ENCODE assay signal across 19 mouse cellular contexts in genomic region chr1:134282342-134282741, GRCm38 (mm10). TPM values are rescaled to one million over a fixed set of nuclear protein-coding genes. Genes with fewer than 3 reads are reported as not detected.
DNase-seq lines count a peak whose midpoint lies in the region; ATAC-seq and TF ChIP-seq lines count a peak whose summit lies in the region.
"Had no signal": no experiment of that assay in that cellular context is flagged by ENCODE, and none has a peak within 500 bp of the region (broad histone marks: within the 10 kb centered on the region; RNA-seq: fewer than 3 reads in every experiment).

No protein-coding gene starts in this region.

- no peak for TF ChIP-seq RAD21 in MEL (IDR thresholded peaks at IDR 0.05; ENCODE audit: low read depth, low read length)

- 85% methylated on average over 3 of the region's 3 CpGs for WGBS in midbrain, embryonic 11.5 days

- H3K27me3 ChIP-seq in MEL (ENCODE audit: control insufficient read depth in 1 of 2, insufficient read depth in 2 of 2, low read length in 2 of 2) (0 out of 4 replicates have a peak, but pooled peaks cover 0 to 2% of the 10 kb centered on the region in 2 experiments), myocyte (ENCODE audit: control insufficient read depth, insufficient read depth, insufficient read length) (no peaks in the 10 kb centered on the region)
- H3K27me3 ChIP-seq in midbrain, embryonic 11.5 days (ENCODE audit: control insufficient read depth, insufficient read depth, low read length) = no peaks in the 10 kb centered on the region
- H3K27me3 ChIP-seq: forebrain, embryonic 13.5 days; forebrain, embryonic 15.5 days had no signal

- no peaks in the 10 kb centered on the region for H3K9me3 ChIP-seq in MEL (replicated peaks; ENCODE audit: insufficient read depth, low read length)
- no peaks in the 10 kb centered on the region for H3K9me3 ChIP-seq in midbrain, embryonic 11.5 days (ENCODE audit: control insufficient read depth, low read length)
- H3K9me3 ChIP-seq: embryonic facial prominence, embryonic 10.5 days; embryonic facial prominence, embryonic 12.5 days; forebrain, embryonic 13.5 days; forebrain, embryonic 15.5 days had no signal

- no peaks in the 10 kb centered on the region for H3K79me2 ChIP-seq in MEL (ENCODE audit: control insufficient read depth, insufficient read depth, low read length, poor library complexity)
- H3K79me2 ChIP-seq in myocyte (ENCODE audit: control insufficient read depth, insufficient read depth) = no peaks in the 10 kb centered on the region

- H3K36me3 ChIP-seq in MEL (ENCODE audit: control insufficient read depth in 1 of 2, insufficient read depth in 2 of 2, low read length in 2 of 2) = 0 out of 4 replicates have a peak, but pooled peaks cover 0 to 2% of the 10 kb centered on the region in 2 experiments
- H3K36me3 ChIP-seq in myocyte (ENCODE audit: control insufficient read depth, insufficient read depth) = no peaks in the 10 kb centered on the region
- no peaks in the 10 kb centered on the region for H3K36me3 ChIP-seq in midbrain, embryonic 11.5 days (ENCODE audit: control insufficient read depth, insufficient read depth, low read length)
- H3K36me3 ChIP-seq: embryonic facial prominence, embryonic 10.5 days; embryonic facial prominence, embryonic 12.5 days; forebrain, embryonic 15.5 days had no signal

- peaks cover 0 to 3% of the 10 kb centered on the region in 2 experiments; a peak in 2 of 4 replicates for H3K4me1 ChIP-seq in MEL (ENCODE audit: control insufficient read depth in 1 of 2, insufficient read depth in 2 of 2, low read length in 2 of 2)
- H3K4me1 ChIP-seq in midbrain, embryonic 11.5 days (ENCODE audit: control insufficient read depth, insufficient read depth, low read length) = no peaks in the 10 kb centered on the region
- H3K4me1 ChIP-seq: forebrain, embryonic 13.5 days; forebrain, embryonic 15.5 days had no signal

- TF ChIP-seq CTCF in MEL (IDR thresholded peaks at IDR 0.05 in 2 of 3, conservative IDR thresholded peaks at IDR 0.05 in 1 of 3; ENCODE audit: control insufficient read depth in 1 of 3, insufficient read depth in 1 of 3, low read depth in 2 of 3, low read length in 3 of 3, poor library complexity in 1 of 3, severe bottlenecking in 1 of 3) = no peak

- H3K27ac ChIP-seq in MEL (ENCODE audit: control insufficient read depth, low read depth, low read length) = no peak overlapping the region
- H3K27ac ChIP-seq in midbrain, embryonic 11.5 days (ENCODE audit: low read depth, low read length) = no peak overlapping the region
- H3K27ac ChIP-seq: embryonic facial prominence, embryonic 10.5 days; embryonic facial prominence, embryonic 12.5 days; forebrain, embryonic 13.5 days; forebrain, embryonic 15.5 days had no signal

- DNase-seq in MEL (ENCODE audit: low read depth, low spot score) (peak; percentile 51), MEL-GATA-1-ER (ENCODE audit: extremely low read depth, low read depth) (peak; percentile 68)
- DNase-seq in embryo, embryonic 11 days = no peak
- no peak for DNase-seq in midbrain, embryonic 11.5 days (ENCODE audit: low spot score, missing footprints)
- DNase-seq: adrenal gland, adult 2 months; adrenal gland, postnatal 10 days; adrenal gland, postnatal 25 days; cerebellum, adult 11 months; cerebellum, adult 2 months; cerebellum, adult 9-10 months; cerebellum, postnatal 10 days; cerebellum, postnatal 25 days; forebrain, postnatal 0 days had no signal

- H3ac ChIP-seq in myocyte (ENCODE audit: control insufficient read depth, insufficient read length) = no peak overlapping the region

- TF ChIP-seq POLR2A in MEL (IDR thresholded peaks at IDR 0.05; ENCODE audit: control insufficient read depth in 1 of 2, insufficient read depth in 1 of 2, low read depth in 1 of 2, low read length in 2 of 2, poor library complexity in 1 of 2) (no peak), myocyte (IDR thresholded peaks at IDR 0.05; ENCODE audit: insufficient read length, low read depth) (no peak)

- no peak overlapping the region for H3K9ac ChIP-seq in MEL (ENCODE audit: control insufficient read depth, low read depth, low read length, poor library complexity, severe bottlenecking)
- no peak overlapping the region for H3K9ac ChIP-seq in midbrain, embryonic 11.5 days (ENCODE audit: low read length)
- H3K9ac ChIP-seq: embryonic facial prominence, embryonic 12.5 days; forebrain, embryonic 13.5 days; forebrain, embryonic 15.5 days; forebrain, postnatal 0 days had no signal

- H3K4me2 ChIP-seq in myocyte (ENCODE audit: low read depth) = peak overlapping the region; percentile 28
- H3K4me2 ChIP-seq in midbrain, embryonic 11.5 days = no peak overlapping the region
- H3K4me2 ChIP-seq: embryonic facial prominence, embryonic 12.5 days; forebrain, embryonic 13.5 days; forebrain, embryonic 15.5 days had no signal

- ATAC-seq in midbrain, embryonic 11.5 days (ENCODE audit: low FRiP score) = no peak
- ATAC-seq: forebrain, embryonic 13.5 days; forebrain, embryonic 15.5 days; forebrain, postnatal 0 days had no signal

- H3K4me3 ChIP-seq in MEL (ENCODE audit: control insufficient read depth in 1 of 2, insufficient read depth in 1 of 2, low read depth in 2 of 2, low read length in 2 of 2) (no peak overlapping the region), myocyte (no peak overlapping the region)
- H3K4me3 ChIP-seq in midbrain, embryonic 11.5 days (ENCODE audit: low read depth, low read length) = no peak overlapping the region
- H3K4me3 ChIP-seq: embryonic facial prominence, embryonic 10.5 days; embryonic facial prominence, embryonic 12.5 days; forebrain, embryonic 13.5 days; forebrain, embryonic 15.5 days had no signal

- no peak for TF ChIP-seq EP300 in MEL (IDR thresholded peaks at IDR 0.05; ENCODE audit: low read depth in 1 of 2, low read length in 2 of 2)

TF ChIP-seq in MEL, 35 proteins besides CTCF, POLR2A, EP300 and RAD21:
- peak; percentile 55 for TF ChIP-seq GATA1 (IDR thresholded peaks at IDR 0.05; ENCODE audit: low read depth, low read length)
- TF ChIP-seq UBTF (IDR thresholded peaks at IDR 0.05; ENCODE audit: borderline replicate concordance, insufficient read depth, low read depth, low read length) = no peak
- TF ChIP-seq CHD1 (IDR thresholded peaks at IDR 0.05; ENCODE audit: low read depth, low read length) = no peak

TF ChIP-seq in myocyte, 11 proteins besides CTCF, POLR2A, EP300 and RAD21:
- TF ChIP-seq MAX (IDR thresholded peaks at IDR 0.05; ENCODE audit: low read depth) = no peak
- TF ChIP-seq USF1 (IDR thresholded peaks at IDR 0.05; ENCODE audit: low read depth) = no peak
- no peak for TF ChIP-seq E2F4 (IDR thresholded peaks at IDR 0.05; ENCODE audit: insufficient read depth)
- TF ChIP-seq MYOD1 (IDR thresholded peaks at IDR 0.05; ENCODE audit: control insufficient read depth in 1 of 3, insufficient read length in 2 of 3, low read depth in 2 of 3) = no peak
- TF ChIP-seq TCF12 (IDR thresholded peaks at IDR 0.05; ENCODE audit: insufficient read depth, poor library complexity, severe bottlenecking) = no peak
- no peak for TF ChIP-seq POLR2AphosphoS2 (IDR thresholded peaks at IDR 0.05; ENCODE audit: insufficient read length, low read depth)
- no peak for TF ChIP-seq SRF (IDR thresholded peaks at IDR 0.05; ENCODE audit: control insufficient read depth, insufficient read length, low read depth)
- TF ChIP-seq CEBPB (IDR thresholded peaks at IDR 0.05; ENCODE audit: insufficient read depth, poor library complexity, severe bottlenecking) = no peak
- TF ChIP-seq MYOG (IDR thresholded peaks at IDR 0.05; ENCODE audit: control insufficient read depth in 1 of 3, insufficient read depth in 1 of 3, insufficient read length in 2 of 3, low read depth in 2 of 3) = no peak
- no peak for TF ChIP-seq TCF3 (IDR thresholded peaks at IDR 0.05; ENCODE audit: insufficient read length, low read depth)
- TF ChIP-seq REST (IDR thresholded peaks at IDR 0.05; ENCODE audit: insufficient read depth, insufficient read length) = no peak

RNA-seq across cellular contexts. Expression of gene Myog, which starts 7.4 kb away (rescaled TPM):
- total RNA-seq in MEL (2012; rRNA removed) = not detected in 2 replicates
- polyA plus RNA-seq in MEL (2012; ENCODE audit: insufficient read depth in 1 of 2, insufficient read length in 2 of 2, low read depth in 1 of 2, low replicate concordance in 2 of 2, missing spikeins in 1 of 2) = not detected
- 1,426 TPM for polyA plus RNA-seq in myocyte (2012; fragmentation: generic; extraction: Trizol)
- not detected in 2 replicates for polyA plus RNA-seq in midbrain, embryonic 11.5 days (2014; fragmentation: Nextera tagmentation; extraction: Ambion mirVana)
- total RNA-seq: adrenal gland, adult 2 months; adrenal gland, postnatal 25 days had no signal
- polyA plus RNA-seq: adrenal gland, adult 2 months; cerebellum, adult 2 months; forebrain, embryonic 11.5 days; forebrain, embryonic 13.5 days had no signal

RNA-seq across cellular contexts. Expression of gene Adora1, which starts 47.1 kb away (rescaled TPM):
- total RNA-seq in MEL (2012; rRNA removed) = 0.03 TPM in 1 of 2 replicates, not detected in the other
- not detected for polyA plus RNA-seq in MEL (2012; ENCODE audit: insufficient read depth in 1 of 2, insufficient read length in 2 of 2, low read depth in 1 of 2, low replicate concordance in 2 of 2, missing spikeins in 1 of 2)
- polyA plus RNA-seq in myocyte (2012; fragmentation: generic; extraction: Trizol) = 4.5 TPM
- polyA plus RNA-seq in midbrain, embryonic 11.5 days (2014; fragmentation: Nextera tagmentation; extraction: Ambion mirVana) = 0.07 and 0.08 TPM in 2 replicates

RNA-seq across cellular contexts. Expression of gene Ppfia4, which starts 50.4 kb away (rescaled TPM):
- total RNA-seq in MEL (2012; rRNA removed) = not detected in 2 replicates
- polyA plus RNA-seq in MEL (2012; ENCODE audit: insufficient read depth in 1 of 2, insufficient read length in 2 of 2, low read depth in 1 of 2, low replicate concordance in 2 of 2, missing spikeins in 1 of 2) (under 1 TPM in 1 of 2 experiments, not detected in 1; 0.11 TPM), myocyte (2012; fragmentation: generic; extraction: Trizol) (35.8 TPM)
- polyA plus RNA-seq in midbrain, embryonic 11.5 days (2014; fragmentation: Nextera tagmentation; extraction: Ambion mirVana) = 1.9 and 2.6 TPM in 2 replicates

Comparison
In these comparisons a context has a peak if more than half of its experiments do, and no peak if none do; other contexts are left out.
1. DNase-seq: peak in MEL (single experiment) and MEL-GATA-1-ER (single experiment); none in embryo, embryonic 11 days (single experiment) and midbrain, embryonic 11.5 days (single experiment).
2. RNA of gene Myog, which starts 7.4 kb away (polyA plus RNA-seq): 1,426 TPM in myocyte (single experiment); not detected in MEL and not detected in midbrain, embryonic 11.5 days; every median in the first group is over 1,000 times any median in the second.
3. RNA of gene Ppfia4, which starts 50.4 kb away (polyA plus RNA-seq): 35.8 TPM in myocyte (single experiment); 1.9 to 2.6 TPM in midbrain, embryonic 11.5 days and 0.11 TPM in MEL; every median in the first group is over 10 times any median in the second.